Mouse (Mus musculus): ENCODE measurements around the gene Cttn. TPM values are rescaled to one million over a fixed set of nuclear protein-coding genes. Genes with fewer than 3 reads are reported as not detected.

Cttn gene
- polyA plus RNA-seq, 1 experiment from 2014 or later: 191 TPM

DNA sequence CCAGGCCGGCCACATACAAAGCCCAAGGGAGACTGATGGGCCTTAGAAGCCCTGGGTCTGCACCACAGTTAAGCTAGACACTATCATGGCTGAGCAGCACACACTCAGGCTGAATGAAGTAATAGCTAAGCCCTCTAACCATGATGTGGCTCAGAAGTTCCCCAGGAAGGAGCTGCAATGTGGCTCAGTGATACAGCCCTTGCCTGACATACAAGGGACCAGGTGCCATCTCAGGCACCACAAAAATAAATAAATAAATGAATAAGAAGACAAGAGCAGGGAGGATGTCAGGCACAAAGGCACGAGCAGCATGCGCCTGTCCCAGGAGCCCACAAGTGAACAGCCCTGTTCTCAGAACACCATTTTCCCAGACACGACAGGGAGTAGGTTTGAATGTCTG is 28.8 kb downstream of the Cttn start:
- Histone ChIP-seq H3K4me2 (no peak overlapping the region), H3K9ac (no peak overlapping the region), H3K27me3 (replicated peaks) (no peaks in the 10 kb centered on the region), H3K9me3 (no peaks in the 10 kb centered on the region), H3K36me3 (replicated peaks) (peaks cover 71% of the 10 kb centered on the region), H3K4me1 (no peaks in the 10 kb centered on the region), H3K27ac (no peak overlapping the region), H3K4me3 (no peak overlapping the region)
- 92% methylated on average over 4 of the region's 4 CpGs for WGBS
- no peak for ATAC-seq (replicated peaks)

DNA sequence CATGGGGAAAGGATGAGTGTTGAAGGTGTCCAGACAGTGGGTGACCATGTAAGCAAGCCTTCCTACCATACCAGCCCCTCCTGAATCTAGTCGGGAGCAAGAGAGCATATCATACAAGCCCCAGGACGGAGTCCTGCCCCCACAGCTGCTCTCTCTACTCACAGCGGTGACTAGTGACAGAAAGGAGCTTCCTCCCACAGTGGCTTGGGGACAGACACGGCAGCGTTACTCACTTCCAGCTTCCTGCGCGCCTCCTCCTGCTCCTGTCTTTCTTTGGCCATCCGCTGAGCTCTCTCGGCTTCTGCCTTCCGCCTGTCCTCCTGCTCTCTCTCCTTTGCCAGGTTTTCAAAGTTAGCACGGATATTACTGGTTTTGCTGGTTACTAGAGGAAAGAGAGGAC is 29.3 kb downstream of the Cttn start:
- WGBS: 93% methylated on average over 11 of the region's 11 CpGs
- H3K36me3 ChIP-seq (replicated peaks): peaks cover 76% of the 10 kb centered on the region
- H3K27me3 ChIP-seq (replicated peaks): no peaks in the 10 kb centered on the region
- H3K9me3 ChIP-seq: no peaks in the 10 kb centered on the region
- H3K4me1 ChIP-seq: no peaks in the 10 kb centered on the region
- H3K4me3 ChIP-seq: no peak overlapping the region
- no peak overlapping the region for H3K9ac ChIP-seq
- no peak overlapping the region for H3K27ac ChIP-seq
- H3K4me2 ChIP-seq: no peak overlapping the region
- ATAC-seq (replicated peaks): no peak

DNA sequence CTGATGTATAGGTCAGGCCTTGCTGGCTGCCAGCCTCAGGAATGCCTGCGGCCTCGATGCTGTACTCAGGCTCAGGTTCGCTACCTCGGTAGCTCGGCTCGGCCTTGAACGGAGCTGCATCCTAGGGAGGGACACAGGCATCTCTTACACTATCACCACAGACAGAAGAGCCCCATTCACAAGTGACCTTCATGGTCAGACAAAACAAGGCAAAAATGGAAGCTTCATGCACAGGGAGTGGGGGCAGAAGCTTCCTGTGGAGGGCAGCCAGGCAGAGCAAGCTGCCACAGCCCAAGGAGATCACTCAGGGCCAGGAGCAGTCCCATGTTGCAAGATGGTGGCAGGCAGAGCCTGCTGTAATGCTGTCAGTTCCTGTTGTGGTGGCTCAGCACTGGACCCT is 32.0 kb downstream of the Cttn start:
- WGBS: over 99% methylated on average over 7 of the region's 7 CpGs

DNA sequence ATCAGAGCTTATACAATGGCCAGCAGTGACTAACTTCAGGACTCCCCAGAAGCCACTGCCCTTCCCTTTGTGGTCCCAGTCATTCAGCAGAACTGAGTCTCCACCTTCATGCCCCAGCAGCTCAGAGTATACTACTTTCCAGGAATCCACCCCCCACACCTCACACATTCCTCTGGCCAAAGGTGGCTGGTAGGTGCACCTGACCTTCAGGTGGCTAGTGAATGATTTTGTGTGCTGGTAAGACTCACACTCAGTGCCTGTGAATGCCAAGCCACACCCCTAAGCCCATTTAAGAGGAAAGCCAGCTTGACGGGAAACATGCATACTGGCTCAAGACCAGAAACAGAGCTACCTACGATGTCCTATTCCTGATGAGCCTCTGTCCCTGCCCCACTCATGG is 37.9 kb downstream of the Cttn start:
- no peak for ATAC-seq (replicated peaks)
- H3K9ac ChIP-seq: no peak overlapping the region
- H3K9me3 ChIP-seq: no peaks in the 10 kb centered on the region
- no peaks in the 10 kb centered on the region for H3K27me3 ChIP-seq (replicated peaks)
- no peak overlapping the region for H3K27ac ChIP-seq
- H3K36me3 ChIP-seq (replicated peaks): peaks cover 15% of the 10 kb centered on the region
- H3K4me3 ChIP-seq: no peak overlapping the region
- no peaks in the 10 kb centered on the region for H3K4me1 ChIP-seq
- WGBS: 80% methylated on average over 2 of the region's 2 CpGs
- H3K4me2 ChIP-seq: no peak overlapping the region

More for the DNA sequence above, 32.0 kb downstream of the Cttn start:
- H3K9ac ChIP-seq: no peak overlapping the region
- H3K27ac ChIP-seq: no peak overlapping the region
- no peak overlapping the region for H3K4me3 ChIP-seq
- peaks cover 59% of the 10 kb centered on the region for H3K36me3 ChIP-seq (replicated peaks)
- ATAC-seq (replicated peaks): no peak
- no peaks in the 10 kb centered on the region for H3K27me3 ChIP-seq (replicated peaks)
- no peaks in the 10 kb centered on the region for H3K4me1 ChIP-seq
- no peaks in the 10 kb centered on the region for H3K9me3 ChIP-seq
- no peak overlapping the region for H3K4me2 ChIP-seq

DNA sequence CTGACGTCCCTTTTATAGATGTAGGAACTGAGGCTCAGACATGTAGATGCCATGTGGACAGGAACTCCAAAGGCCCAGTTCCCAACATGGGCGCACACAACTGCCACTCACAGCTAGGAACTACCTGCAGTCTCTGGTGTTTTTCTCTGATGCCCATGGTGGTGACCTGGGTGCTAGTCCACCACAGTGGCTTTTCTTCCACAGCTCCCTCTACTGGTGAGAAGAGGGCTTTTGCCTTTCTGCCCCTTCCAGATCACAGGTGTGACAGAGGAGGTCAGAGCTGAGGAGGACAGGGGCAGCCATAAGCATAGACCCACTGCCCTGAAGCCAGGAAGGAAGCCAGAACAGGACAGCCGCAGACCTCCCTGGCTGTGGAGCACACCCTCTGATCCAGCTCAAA is 43.3 kb downstream of the Cttn start:
- Histone ChIP-seq H3K9me3 (no peaks in the 10 kb centered on the region), H3K9ac (no peak overlapping the region), H3K4me1 (peaks cover 8% of the 10 kb centered on the region), H3K4me2 (no peak overlapping the region), H3K27me3 (replicated peaks) (no peaks in the 10 kb centered on the region), H3K27ac (no peak overlapping the region), H3K36me3 (replicated peaks) (no peaks in the 10 kb centered on the region), H3K4me3 (no peak overlapping the region)
- no peak for ATAC-seq (replicated peaks)
- WGBS: 73% methylated on average over 3 of the region's 3 CpGs

DNA sequence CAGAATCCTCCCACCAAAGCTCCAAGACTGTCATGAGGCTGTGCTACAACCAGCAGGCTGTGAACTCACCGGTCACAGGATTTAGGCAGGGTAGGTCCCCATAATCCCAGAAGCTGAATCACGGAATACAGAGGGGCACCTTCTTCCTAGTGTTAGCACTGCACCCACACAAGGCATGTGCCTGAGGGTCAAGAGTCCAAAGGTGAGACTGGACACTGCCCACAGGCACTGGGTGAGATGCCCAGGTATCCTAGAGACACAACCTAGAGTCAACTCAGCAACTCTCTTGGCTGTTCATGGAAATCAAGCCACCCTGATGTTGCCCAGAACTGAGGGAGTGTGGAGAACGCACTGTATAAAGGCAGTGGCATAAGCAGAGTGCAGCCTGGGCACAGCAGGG is 44.2 kb downstream of the Cttn start:
- H3K9me3 ChIP-seq: no peaks in the 10 kb centered on the region
- H3K4me1 ChIP-seq: peaks cover 8% of the 10 kb centered on the region
- H3K36me3 ChIP-seq (replicated peaks): no peaks in the 10 kb centered on the region
- no peak overlapping the region for H3K27ac ChIP-seq
- no peak; the same call in 1 of the 2 replicates for ATAC-seq (replicated peaks)
- H3K4me2 ChIP-seq: no peak overlapping the region
- no peak overlapping the region for H3K9ac ChIP-seq
- 88% methylated on average over 3 of the region's 3 CpGs for WGBS
- H3K27me3 ChIP-seq (replicated peaks): no peaks in the 10 kb centered on the region
- H3K4me3 ChIP-seq: no peak overlapping the region

DNA sequence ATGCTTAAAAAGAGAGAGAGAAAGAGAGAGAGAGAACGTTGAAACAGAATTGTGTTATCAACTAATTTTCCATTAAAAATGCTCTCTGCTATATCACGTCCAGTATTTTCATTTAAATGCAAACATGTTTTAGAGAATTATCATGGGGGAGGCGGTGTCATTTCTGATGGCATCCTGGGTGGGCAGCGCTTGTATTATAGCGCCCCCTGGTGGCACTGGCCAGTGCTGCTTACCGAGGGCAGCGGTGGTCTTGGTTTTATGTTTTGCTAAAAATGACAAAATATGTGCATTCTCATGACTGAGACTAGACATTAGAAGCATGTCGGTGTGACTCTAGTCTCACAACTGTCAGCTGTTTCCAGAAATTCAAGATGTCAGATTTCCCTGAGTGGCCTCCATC is 44.9 kb downstream of the Cttn start:
- Histone ChIP-seq H3K27me3 (replicated peaks) (no peaks in the 10 kb centered on the region), H3K9me3 (no peaks in the 10 kb centered on the region), H3K9ac (no peak overlapping the region), H3K27ac (0 out of 2 replicates have a peak overlapping the region, but pooled peaks have one; percentile 55), H3K4me3 (no peak overlapping the region), H3K4me2 (no peak overlapping the region), H3K4me1 (peaks cover 8% of the 10 kb centered on the region), H3K36me3 (replicated peaks) (no peaks in the 10 kb centered on the region)
- peak; percentile 43 for ATAC-seq (replicated peaks)
- WGBS: 7% methylated on average over 8 of the region's 8 CpGs

DNA sequence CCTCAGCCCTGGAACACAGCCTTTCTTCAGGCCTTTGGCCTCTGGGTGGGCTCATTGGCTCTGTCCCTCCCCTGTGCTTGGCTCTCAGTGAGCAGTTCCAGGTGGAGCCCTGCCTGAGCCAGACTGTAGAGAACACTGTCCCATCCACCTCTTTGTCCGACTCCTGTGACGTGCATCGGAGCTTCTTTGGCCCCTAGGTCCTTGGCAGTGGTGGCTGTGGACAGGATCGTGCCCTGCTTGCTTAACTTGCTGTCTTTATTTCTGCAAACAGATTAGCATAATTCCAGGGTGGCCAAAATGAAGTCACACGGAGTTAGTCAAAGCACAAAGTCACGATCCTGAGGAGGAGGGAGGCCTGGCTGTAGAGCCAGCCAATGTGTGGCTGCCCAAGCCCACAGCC is 49.3 kb downstream of the Cttn start:
- ATAC-seq (replicated peaks): no peak
- 48% methylated on average over 6 of the region's 6 CpGs for WGBS
- Histone ChIP-seq H3K4me2 (no peak overlapping the region), H3K4me3 (no peak overlapping the region), H3K27ac (no peak overlapping the region), H3K27me3 (replicated peaks) (no peaks in the 10 kb centered on the region), H3K9me3 (no peaks in the 10 kb centered on the region), H3K36me3 (replicated peaks) (no peaks in the 10 kb centered on the region), H3K4me1 (peaks cover 39% of the 10 kb centered on the region), H3K9ac (no peak overlapping the region)

DNA sequence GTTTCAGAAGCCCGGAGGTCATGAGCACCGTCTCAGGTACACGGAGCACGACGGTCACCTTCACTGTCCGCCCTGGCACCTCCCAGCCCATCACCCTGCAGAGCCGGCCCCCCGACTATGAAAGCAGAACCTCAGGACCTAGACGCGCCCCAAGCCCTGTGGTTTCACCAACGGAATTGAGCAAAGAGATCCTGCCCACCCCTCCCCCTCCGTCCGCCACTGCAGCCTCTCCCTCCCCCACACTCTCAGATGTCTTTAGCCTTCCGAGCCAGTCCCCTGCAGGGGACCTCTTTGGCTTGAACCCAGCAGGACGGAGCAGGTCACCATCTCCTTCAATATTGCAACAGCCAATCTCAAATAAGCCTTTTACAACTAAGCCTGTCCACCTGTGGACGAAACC is 50.3 kb downstream of the Cttn start:
- Histone ChIP-seq H3K9ac (no peak overlapping the region), H3K36me3 (replicated peaks) (no peaks in the 10 kb centered on the region), H3K4me2 (no peak overlapping the region), H3K4me1 (peaks cover 36% of the 10 kb centered on the region), H3K27me3 (replicated peaks) (no peaks in the 10 kb centered on the region), H3K4me3 (no peak overlapping the region), H3K27ac (no peak overlapping the region), H3K9me3 (no peaks in the 10 kb centered on the region)
- 34% methylated on average over 16 of the region's 16 CpGs for WGBS
- ATAC-seq (replicated peaks): no peak

DNA sequence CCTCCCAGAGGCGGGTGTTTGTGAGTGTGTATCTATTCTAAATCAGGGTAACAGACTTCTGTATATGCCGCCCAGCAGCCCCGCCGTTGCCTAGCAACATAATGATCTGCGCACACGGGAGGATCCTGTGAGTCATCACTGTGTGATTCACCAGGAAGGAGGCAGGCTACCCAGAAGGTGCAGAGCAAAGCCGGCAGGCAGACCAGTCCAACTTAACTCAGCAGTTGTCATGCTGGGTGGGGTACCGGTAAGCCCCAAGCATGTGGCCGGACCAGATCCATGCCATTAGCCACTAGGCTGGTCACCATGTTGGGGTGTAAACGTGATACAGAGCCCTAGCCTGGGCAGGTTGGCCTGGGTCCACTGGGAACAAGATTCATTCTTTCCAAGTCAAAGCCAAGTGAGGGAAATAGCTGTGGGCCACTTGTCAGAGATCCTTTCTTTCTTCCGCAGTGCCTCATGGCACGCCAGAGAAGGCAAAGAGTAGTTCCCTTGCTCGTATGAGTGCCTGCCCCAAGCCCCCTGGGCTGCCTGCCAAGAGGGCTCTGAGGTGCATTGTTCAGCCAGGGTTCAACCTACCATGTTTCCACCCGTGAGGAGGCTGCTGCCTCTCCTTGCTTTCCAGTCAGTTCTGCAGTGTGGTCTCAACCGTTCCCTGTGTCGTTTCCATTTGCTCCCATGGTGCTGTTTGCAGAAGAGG is 53.0 kb downstream of the Cttn start:
- peaks cover 30% of the 10 kb centered on the region for H3K4me1 ChIP-seq
- ATAC-seq (replicated peaks): peak; percentile 87
- peak overlapping the region; percentile 28 for H3K4me2 ChIP-seq
- 26% methylated on average over 16 of the region's 16 CpGs for whole genome bisulfite sequencing
- no peaks in the 10 kb centered on the region for H3K27me3 ChIP-seq (replicated peaks)
- no peaks in the 10 kb centered on the region for H3K9me3 ChIP-seq
- H3K9ac ChIP-seq: no peak overlapping the region
- H3K27ac ChIP-seq: peak overlapping the region; percentile 80
- no peaks in the 10 kb centered on the region for H3K36me3 ChIP-seq (replicated peaks)
- no peak overlapping the region for H3K4me3 ChIP-seq

DNA sequence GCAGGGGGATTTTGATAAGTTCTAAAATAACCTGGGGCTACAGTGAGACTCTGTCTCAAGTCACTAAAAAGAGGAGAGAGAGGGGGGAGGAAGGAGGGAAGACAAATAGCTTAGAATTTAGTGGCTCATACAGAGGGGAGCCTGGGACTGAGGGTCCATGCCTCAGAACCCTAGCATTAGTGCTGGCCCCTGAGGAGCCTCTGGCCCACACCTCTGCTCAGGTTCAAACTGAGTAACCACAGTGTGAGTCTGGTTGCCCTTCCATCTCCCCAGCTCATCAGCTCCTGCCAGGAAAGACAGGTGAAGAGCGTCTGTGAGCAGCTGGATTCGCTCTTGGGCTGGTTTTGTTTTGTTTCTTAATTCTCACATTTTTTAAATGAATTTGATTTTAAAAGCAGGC is 53.6 kb downstream of the Cttn start:
- peaks cover 32% of the 10 kb centered on the region for H3K4me1 ChIP-seq
- peak overlapping the region; percentile 25 for H3K9ac ChIP-seq
- H3K27me3 ChIP-seq (replicated peaks): no peaks in the 10 kb centered on the region
- WGBS: 39% methylated on average over 2 of the region's 2 CpGs
- no peaks in the 10 kb centered on the region for H3K9me3 ChIP-seq
- no peaks in the 10 kb centered on the region for H3K36me3 ChIP-seq (replicated peaks)
- peak overlapping the region; percentile 80 for H3K27ac ChIP-seq
- ATAC-seq (replicated peaks): peak; percentile 72
- no peak overlapping the region for H3K4me3 ChIP-seq
- H3K4me2 ChIP-seq: peak overlapping the region; percentile 28

DNA sequence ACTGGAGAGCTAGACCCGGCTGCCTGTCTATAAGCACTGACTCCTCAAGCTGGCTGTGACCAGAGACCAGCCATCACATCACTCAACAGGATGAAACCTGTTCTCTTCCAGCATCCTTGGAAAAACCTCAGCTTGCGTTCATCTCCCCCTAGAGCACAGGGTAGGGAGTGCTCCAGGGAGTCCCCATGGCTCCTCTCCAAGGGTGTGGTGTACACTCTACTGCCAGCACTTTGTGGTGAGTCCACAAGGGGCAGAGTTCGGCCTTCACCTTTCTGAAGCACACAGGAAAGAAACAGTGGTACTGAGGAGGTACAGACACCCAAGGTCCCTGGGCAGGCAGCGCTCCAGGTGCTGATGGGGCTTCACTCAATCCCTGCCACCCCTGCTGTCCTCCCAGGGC is 55.0 kb downstream of the Cttn start:
- Histone ChIP-seq H3K27me3 (replicated peaks) (no peaks in the 10 kb centered on the region), H3K9ac (no peak overlapping the region), H3K4me1 (peaks cover 34% of the 10 kb centered on the region), H3K4me2 (no peak overlapping the region), H3K4me3 (no peak overlapping the region), H3K36me3 (replicated peaks) (no peaks in the 10 kb centered on the region), H3K9me3 (no peaks in the 10 kb centered on the region), H3K27ac (no peak overlapping the region)
- no peak for ATAC-seq (replicated peaks)
- 86% methylated on average over 4 of the region's 4 CpGs for WGBS

DNA sequence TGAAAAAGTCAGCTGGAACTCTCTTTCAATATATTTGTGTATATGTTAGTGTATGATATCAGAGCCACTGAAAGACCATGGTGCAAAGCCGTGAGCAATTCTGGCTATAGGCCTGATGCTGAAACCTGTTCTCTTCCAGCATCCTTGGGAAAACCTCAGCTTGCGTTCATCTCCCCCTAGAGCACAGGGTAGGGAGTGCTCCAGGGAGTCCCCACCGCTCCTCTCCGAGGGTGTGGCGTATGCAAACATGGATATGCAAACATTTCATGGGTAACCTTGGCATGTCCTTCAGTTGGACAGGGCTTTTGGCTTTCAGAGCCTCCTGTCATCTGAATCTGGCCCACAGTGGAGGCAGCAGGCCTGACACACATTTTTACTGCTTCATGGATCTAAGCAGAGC is 56.2 kb downstream of the Cttn start:
- Histone ChIP-seq H3K4me3 (no peak overlapping the region), H3K36me3 (replicated peaks) (no peaks in the 10 kb centered on the region), H3K9me3 (no peaks in the 10 kb centered on the region), H3K9ac (no peak overlapping the region), H3K4me1 (peaks cover 27% of the 10 kb centered on the region), H3K27me3 (replicated peaks) (no peaks in the 10 kb centered on the region), H3K27ac (no peak overlapping the region), H3K4me2 (no peak overlapping the region)
- ATAC-seq (replicated peaks): no peak
- WGBS: 77% methylated on average over 5 of the region's 5 CpGs
